Mouse (Mus musculus) heart, embryonic 11.5 days (tissue): ENCODE measurements around the gene Gm21762. TPM values are rescaled to one million over a fixed set of nuclear protein-coding genes. Genes with fewer than 3 reads are reported as not detected.
"Not testable (repeated sequence)": the region's sequence is repeated elsewhere in the genome, so short reads cannot be mapped to it uniquely, and the experiment has no call there.

Experiments
- ATAC-seq: fragments of 200-750 bp; cut with Nextera tagmentation; replicated peaks from 2 replicates; pipeline ENCODE4 v1.8.0; 2017; ENCODE audit warnings: moderate library complexity; ENCODE audit not compliant: insufficient number of reproducible peaks, low FRiP score, low TSS enrichment
- H3K27ac ChIP-seq: fragments of 300-500 bp; sonication (generic); 2 replicates; pipeline ENCODE4 v1.5.1; 2014; ENCODE audit warnings: mild to moderate bottlenecking, low read depth, low read length
- H3K27me3 ChIP-seq: fragments of 300-500 bp; sonication (generic); 2 replicates; pipeline ENCODE4 v1.6.1; 2014; ENCODE audit warnings: mild to moderate bottlenecking, low read length, mixed read lengths; ENCODE audit not compliant: control insufficient read depth, insufficient read depth
- H3K36me3 ChIP-seq: fragments of 300-500 bp; sonication (generic); 2 replicates; pipeline ENCODE4 v1.6.1; 2014; ENCODE audit warnings: mild to moderate bottlenecking, low read length, moderate library complexity, mixed read lengths; ENCODE audit not compliant: control insufficient read depth, insufficient read depth
- H3K4me1 ChIP-seq: fragments of 300-500 bp; sonication (generic); 2 replicates; pipeline ENCODE4 v1.6.1; 2014; ENCODE audit warnings: low read length; ENCODE audit not compliant: control insufficient read depth, insufficient read depth
- H3K4me2 ChIP-seq: fragments of 300-500 bp; sonication (generic); 2 replicates; pipeline ENCODE4 v1.6.1; 2014; ENCODE audit warnings: mild to moderate bottlenecking, moderate library complexity
- H3K4me3 ChIP-seq: fragments of 300-500 bp; sonication (generic); 2 replicates; pipeline ENCODE4 v1.5.1; 2014; ENCODE audit warnings: low read depth, low read length
- H3K9ac ChIP-seq: fragments of 300-500 bp; sonication (generic); 2 replicates; pipeline ENCODE4 v1.6.1; 2014; ENCODE audit warnings: mild to moderate bottlenecking, low read depth, low read length, moderate library complexity
- H3K9me3 ChIP-seq: fragments of 300-500 bp; sonication (generic); replicated peaks from 2 replicates; pipeline ENCODE4 v1.6.1; 2016; ENCODE audit warnings: low read length; ENCODE audit not compliant: control insufficient read depth
- WGBS: fragments of 180-500 bp; shearing (Covaris S2); extraction: QIAGEN DNeasy Blood & Tissue Kit; methylation state at CpG from one replicate; pipeline ENCODE4 v1.1.7; 2014; ENCODE audit not compliant: insufficient replicate concordance; 5-methylcytosine and 5-hydroxymethylcytosine counted together
- polyA plus RNA-seq: library from polyadenylated mRNA; unstranded; fragments of >200 nt; fragmentation: Nextera tagmentation; extraction: Ambion mirVana; gene quantifications from 2 replicates; pipeline ENCODE4 v1.2.1, GENCODE M21; 2014

Gm21762 gene
- polyA plus RNA-seq, 1 experiment from 2014 or later: not detected

DNA sequence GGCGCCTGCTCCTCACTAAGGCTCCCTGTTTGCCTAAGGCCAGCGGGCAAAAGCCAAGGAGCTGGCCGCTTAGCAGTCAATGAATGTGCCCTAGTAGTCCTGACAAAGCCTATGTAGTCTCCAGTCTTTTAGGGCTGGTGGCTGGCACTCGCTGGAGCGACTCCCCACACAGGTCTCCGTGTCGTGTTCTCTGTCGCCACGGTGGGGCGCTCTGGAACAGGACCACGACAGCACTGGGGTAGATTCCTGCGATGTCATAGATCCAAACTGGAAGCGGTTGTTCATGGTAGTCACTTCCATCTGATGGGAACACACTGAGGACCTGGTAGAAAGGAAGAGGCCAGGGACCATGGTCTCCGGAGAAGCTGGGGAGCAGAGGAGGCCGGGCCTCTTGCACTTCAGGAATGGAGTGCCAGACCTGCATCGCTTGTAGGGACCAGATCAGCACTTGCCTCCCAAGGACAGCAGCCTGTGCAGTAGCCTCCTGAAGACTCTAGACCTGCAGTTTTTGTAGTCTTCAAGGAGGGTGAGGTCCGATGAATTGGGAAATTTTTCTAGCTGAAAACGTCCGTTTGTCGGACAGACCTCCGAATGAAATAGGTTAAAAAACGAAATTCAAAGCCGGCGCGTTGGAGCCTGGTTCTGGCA lies 7.4 kb upstream of the Gm21762 start:
- H3K4me1 ChIP-seq, H3K9ac ChIP-seq, H3K27ac ChIP-seq, H3K27me3 ChIP-seq, H3K4me2 ChIP-seq, H3K4me3 ChIP-seq, H3K9me3 ChIP-seq, ATAC-seq, H3K36me3 ChIP-seq: not testable (repeated sequence)
- WGBS: 87% methylated on average over 16 of the region's 25 CpGs

DNA sequence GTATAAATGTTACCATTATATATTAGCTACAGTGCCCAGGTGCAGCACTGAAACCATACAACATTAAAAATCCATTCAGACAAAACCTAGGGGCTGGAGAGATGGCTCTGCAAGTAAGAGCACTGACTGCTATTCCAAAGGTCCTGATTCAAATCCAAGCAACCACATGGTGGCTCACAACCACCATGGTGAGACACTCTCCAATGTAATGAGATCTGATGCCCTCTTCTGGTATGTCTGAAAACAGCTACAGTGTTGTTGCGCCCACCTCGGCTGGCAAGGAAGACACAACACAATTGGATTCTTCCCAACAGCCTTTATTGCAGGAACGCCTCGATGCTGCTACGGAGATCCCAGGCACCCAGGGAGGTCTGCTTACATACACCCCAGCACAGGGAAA lies 5.2 kb upstream of the Gm21762 start:
- not testable (repeated sequence) for H3K4me1 ChIP-seq, H3K27me3 ChIP-seq, H3K9ac ChIP-seq, H3K4me2 ChIP-seq, ATAC-seq, H3K4me3 ChIP-seq, H3K9me3 ChIP-seq, H3K36me3 ChIP-seq, H3K27ac ChIP-seq
- 75% methylated on average over 5 of the region's 5 CpGs for WGBS

DNA sequence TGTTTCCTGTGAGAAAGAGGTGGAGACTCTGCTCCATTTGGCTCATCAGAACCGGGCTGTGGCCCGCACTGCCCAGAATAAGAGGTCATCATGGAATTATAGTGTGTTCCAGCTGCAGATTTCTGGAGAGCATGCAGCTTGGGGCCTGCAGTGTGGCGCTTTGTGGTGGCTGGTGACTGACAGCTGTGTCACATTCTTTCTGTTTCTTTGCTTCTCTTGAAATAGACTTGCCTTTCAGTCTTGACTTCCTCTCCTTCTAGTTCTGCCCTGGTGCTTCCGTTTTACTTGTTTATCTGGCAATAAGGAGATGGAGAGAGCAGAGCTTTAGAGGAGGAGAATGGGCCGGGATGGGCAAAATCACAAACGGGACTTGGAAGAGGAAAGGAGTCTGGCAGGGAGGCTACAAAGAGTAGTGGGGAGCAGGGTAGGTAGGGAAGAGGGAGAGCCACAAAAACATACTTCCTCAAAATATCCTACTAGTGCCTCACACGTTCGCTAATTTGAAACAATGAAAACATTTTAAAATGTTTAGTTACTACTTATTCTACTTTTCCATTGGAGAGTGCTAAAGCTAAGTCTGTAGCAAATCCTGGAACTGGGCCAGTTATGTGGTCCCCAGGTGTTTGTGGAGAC lies 19.4 kb downstream of the Gm21762 start:
- not testable (repeated sequence) for H3K4me2 ChIP-seq, ATAC-seq, H3K9me3 ChIP-seq, H3K27me3 ChIP-seq, H3K9ac ChIP-seq, H3K27ac ChIP-seq, H3K4me1 ChIP-seq, H3K36me3 ChIP-seq, H3K4me3 ChIP-seq
- WGBS: 72% methylated on average over 7 of the region's 8 CpGs

DNA sequence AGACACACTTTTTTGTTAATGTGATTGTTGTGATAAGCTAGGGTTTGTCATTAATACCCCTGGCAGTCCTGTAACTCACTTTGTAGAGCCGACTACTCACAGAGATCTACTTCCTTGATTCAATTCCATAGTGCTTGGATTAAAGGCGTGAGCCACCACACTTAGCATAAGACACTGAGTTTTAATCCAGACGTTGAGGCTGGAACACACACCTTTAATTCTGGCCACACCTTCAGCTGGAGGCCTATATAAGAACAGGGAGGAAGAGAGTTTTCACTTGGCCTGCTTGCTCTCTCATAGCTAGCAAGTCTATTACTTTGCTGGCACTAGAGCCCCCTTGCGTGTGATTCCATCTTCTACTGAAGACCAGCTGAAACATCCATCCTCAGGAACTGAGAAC lies 43.6 kb downstream of the Gm21762 start, which contains the start of gene Gm21818:
Gene Gm21818 (plus strand): TSS at position 301 of the 400 bp plus-strand sequence.
- H3K4me1 ChIP-seq, H3K4me3 ChIP-seq, H3K36me3 ChIP-seq, ATAC-seq, H3K9ac ChIP-seq, H3K9me3 ChIP-seq, H3K27ac ChIP-seq, H3K27me3 ChIP-seq, H3K4me2 ChIP-seq: not testable (repeated sequence)
- WGBS: 68% methylated on average over 4 of the region's 4 CpGs

DNA sequence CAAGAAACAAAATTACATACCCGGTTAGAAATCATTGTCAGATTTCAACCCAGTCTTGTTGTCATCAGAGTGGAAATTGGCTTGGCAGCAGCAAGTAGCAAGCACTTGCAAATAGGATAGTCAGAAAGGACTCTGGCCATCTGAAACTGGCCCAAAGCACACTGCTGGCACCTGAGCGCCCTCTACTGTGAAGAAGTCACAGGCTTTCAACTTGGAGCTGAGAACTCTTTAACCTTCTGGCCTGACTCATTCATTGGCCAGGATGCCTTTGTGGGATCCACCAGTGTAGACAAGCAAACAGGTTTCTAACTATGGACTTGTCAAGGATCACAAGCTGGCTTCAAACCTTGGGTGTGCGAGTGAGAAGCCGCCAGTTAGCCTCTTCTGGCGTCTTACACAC lies 47.4 kb downstream of the Gm21762 start:
- not testable (repeated sequence) for ATAC-seq

More for the DNA sequence above, 47.4 kb downstream of the Gm21762 start:
- H3K4me2 ChIP-seq, H3K36me3 ChIP-seq, H3K27me3 ChIP-seq, H3K4me3 ChIP-seq, H3K9ac ChIP-seq, H3K4me1 ChIP-seq, H3K27ac ChIP-seq, H3K9me3 ChIP-seq: not testable (repeated sequence)
- WGBS: 43% methylated on average over 5 of the region's 5 CpGs

Other genes starting within 250 kb of the Gm21762 start
- gene Gm36079, start 188.9 kb downstream of the Gm21762 start, polyA plus RNA-seq: not detected in 2 replicates
- gene Gm21188, start 163.8 kb downstream of the Gm21762 start, polyA plus RNA-seq: not detected in 2 replicates
- not detected in 2 replicates for gene Gm20767, start 75.7 kb downstream of the Gm21762 start, polyA plus RNA-seq
- gene Gm21818, start 43.5 kb downstream of the Gm21762 start, polyA plus RNA-seq: not detected in 2 replicates
- not detected in 2 replicates for gene Gm21731, start 23.2 kb upstream of the Gm21762 start, polyA plus RNA-seq
- gene AF067061, start 47.2 kb upstream of the Gm21762 start, polyA plus RNA-seq: not detected in 2 replicates
- not detected in 2 replicates for gene BC147527, start 84.4 kb upstream of the Gm21762 start, polyA plus RNA-seq
- not detected in 2 replicates for gene Tcstv3, start 100.9 kb upstream of the Gm21762 start, polyA plus RNA-seq